Mouse (Mus musculus) hindbrain, postnatal 0 days (tissue): ENCODE data around the gene Cyp4f39. TPM values are rescaled to one million over a fixed set of nuclear protein-coding genes. Genes with fewer than 3 reads are reported as not detected.

Experiments
- ATAC-seq: fragments of 200-750 bp; cut with Nextera tagmentation; 2 replicates; pipeline ENCODE4 v1.8.0; 2017; ENCODE audit warnings: mild to moderate bottlenecking, moderate TSS enrichment, moderate library complexity
- DNase-seq: peaks from one replicate; pipeline ENCODE4 v3.0.0-alpha.2; 2015; ENCODE audit warnings: low spot score
- H3K27ac ChIP-seq: fragments of 300-500 bp; sonication (generic); 2 replicates; pipeline ENCODE4 v1.5.1; 2014; ENCODE audit warnings: mild to moderate bottlenecking
- H3K27me3 ChIP-seq: fragments of 300-500 bp; sonication (generic); 2 replicates; pipeline ENCODE4 v1.6.1; 2014; ENCODE audit warnings: low read length, mixed read lengths; ENCODE audit not compliant: insufficient read depth
- H3K36me3 ChIP-seq: fragments of 300-500 bp; sonication (generic); 2 replicates; pipeline ENCODE4 v1.6.1; 2014; ENCODE audit warnings: low read length, mixed read lengths; ENCODE audit not compliant: insufficient read depth
- H3K4me1 ChIP-seq: fragments of 300-500 bp; sonication (generic); 2 replicates; pipeline ENCODE4 v1.6.1; 2014; ENCODE audit warnings: antibody characterized with exemption, low read length, mixed read lengths; ENCODE audit not compliant: insufficient read depth
- H3K4me2 ChIP-seq: fragments of 300-500 bp; sonication (generic); 2 replicates; pipeline ENCODE4 v1.6.1; 2014; ENCODE audit warnings: low read depth, mild to moderate bottlenecking, low read length, moderate library complexity, mixed read lengths
- H3K4me3 ChIP-seq: fragments of 300-500 bp; sonication (generic); 2 replicates; pipeline ENCODE4 v1.5.1; 2014; ENCODE audit warnings: low read length
- H3K9ac ChIP-seq: fragments of 300-500 bp; sonication (generic); replicated peaks from 2 replicates; pipeline ENCODE4 v1.6.1; 2014; ENCODE audit warnings: mild to moderate bottlenecking, low read length, moderate library complexity, mixed read lengths
- H3K9me3 ChIP-seq: fragments of 300-500 bp; sonication (generic); 2 replicates; pipeline ENCODE4 v1.6.1; 2016; ENCODE audit warnings: low read length, mixed read lengths
- CTCF ChIP-seq: IDR thresholded peaks from 2 replicates; pipeline ENCODE4 v1.5.1; 2016; ENCODE audit warnings: antibody characterized with exemption, control low read depth, low read depth
- WGBS: fragments of 180-500 bp; shearing (Covaris S2); extraction: QIAGEN DNeasy Blood & Tissue Kit; methylation state at CpG from one replicate; pipeline ENCODE4 v1.1.7; 2014; 5-methylcytosine and 5-hydroxymethylcytosine counted together
- polyA plus RNA-seq: library from polyadenylated mRNA; unstranded; fragments of >200 nt; fragmentation: Nextera tagmentation; extraction: Ambion mirVana; gene quantifications from 2 replicates; pipeline ENCODE4 v1.2.1, GENCODE M21; 2015
- total RNA-seq: library from RNA; depleted of rRNA; stranded (reverse); fragments of >200 nt; gene quantifications from 2 replicates; pipeline ENCODE4 v1.2.3, GENCODE M21; 2014

The Cyp4f39 gene
- total and polyA plus RNA-seq, 2 experiments from 2014 or later, result 1.3 to 3.8 TPM

DNA sequence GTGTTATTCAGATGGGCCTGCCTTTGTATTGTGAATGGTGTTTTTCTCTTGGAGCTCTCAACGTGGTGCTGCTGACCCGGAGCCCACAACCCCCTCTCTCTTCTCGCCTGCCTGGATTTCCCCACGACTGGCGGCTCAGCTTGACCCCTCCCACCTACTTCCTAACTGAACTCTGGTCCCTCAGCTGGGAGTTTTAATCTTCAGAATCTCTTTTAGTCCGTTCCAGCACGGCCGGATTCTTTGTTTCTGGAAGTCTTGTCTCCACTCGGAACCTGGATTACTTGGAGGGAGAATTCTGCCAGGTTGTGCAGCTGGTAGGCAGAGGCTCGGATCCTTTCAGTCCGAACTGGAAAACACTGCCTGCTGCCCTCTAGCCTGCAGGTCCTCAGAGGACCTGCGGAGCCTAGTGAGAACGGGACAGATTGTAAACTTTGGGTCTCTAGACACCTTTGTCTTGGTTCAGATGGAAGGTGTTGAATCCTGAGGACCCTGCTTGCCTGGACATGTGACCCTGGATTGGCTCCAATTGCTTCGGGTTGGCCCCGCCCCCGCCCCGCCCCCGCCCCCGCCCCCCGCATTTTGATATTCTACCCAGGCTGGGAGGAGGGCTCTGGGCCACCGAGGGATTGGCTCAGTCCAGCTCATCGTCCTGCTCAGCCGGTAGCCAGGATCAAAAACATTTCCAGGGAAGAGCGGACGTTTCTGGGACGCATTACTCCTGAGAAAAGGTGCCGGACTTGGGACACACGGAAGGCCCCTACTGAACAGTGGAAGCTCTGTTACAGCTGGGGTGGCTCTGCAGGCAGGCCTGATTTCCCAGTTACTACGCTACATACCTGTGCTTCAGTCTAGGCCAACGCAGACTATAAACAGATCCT, 53.6 kb downstream of the Cyp4f39 start, which contains the start of gene Cyp4f17:
Gene Cyp4f17, plus strand, starts transcription at position 200 of the 878 bp plus-strand sequence.
- DNase-seq (peak; percentile 72), ATAC-seq (peak; percentile 90)
- no peak for TF ChIP-seq CTCF
- WGBS, result 1% methylated on average over 30 of the region's 30 CpGs
- Histone ChIP-seq H3K9ac (peak within 1 kb of the TSS; percentile 54), H3K4me1 (peaks cover 6% of the 10 kb centered on the region; the same call in 1 of the 2 replicates), H3K27me3 (no peaks in the 10 kb centered on the region), H3K36me3 (no peaks in the 10 kb centered on the region), H3K4me2 (peak within 1 kb of the TSS; percentile 86), H3K9me3 (no peaks in the 10 kb centered on the region), H3K27ac (peak within 1 kb of the TSS; percentile 81), H3K4me3 (peak within 1 kb of the TSS; percentile 38)

- peak overlapping the region; percentile 86 for H3K4me2 ChIP-seq
- ATAC-seq (peak; percentile 61; the same call in 1 of the 2 replicates), DNase-seq (peak; percentile 23)
- H3K9ac ChIP-seq, result peak overlapping the region; percentile 54
- 35% methylated on average over 9 of the region's 9 CpGs for WGBS
- no peaks in the 10 kb centered on the region for H3K9me3 ChIP-seq
- peak overlapping the region; percentile 81 for H3K27ac ChIP-seq
- H3K4me1 ChIP-seq, result peaks cover 6% of the 10 kb centered on the region; the same call in 1 of the 2 replicates
- no peaks in the 10 kb centered on the region for H3K27me3 ChIP-seq
- no peak for TF ChIP-seq CTCF
- H3K4me3 ChIP-seq, result peak overlapping the region; percentile 38
- no peaks in the 10 kb centered on the region for H3K36me3 ChIP-seq
Measured at GRCm38 (mm10) chr17:32506729-32507245, 54.3 kb downstream of the Cyp4f39 start.

DNA sequence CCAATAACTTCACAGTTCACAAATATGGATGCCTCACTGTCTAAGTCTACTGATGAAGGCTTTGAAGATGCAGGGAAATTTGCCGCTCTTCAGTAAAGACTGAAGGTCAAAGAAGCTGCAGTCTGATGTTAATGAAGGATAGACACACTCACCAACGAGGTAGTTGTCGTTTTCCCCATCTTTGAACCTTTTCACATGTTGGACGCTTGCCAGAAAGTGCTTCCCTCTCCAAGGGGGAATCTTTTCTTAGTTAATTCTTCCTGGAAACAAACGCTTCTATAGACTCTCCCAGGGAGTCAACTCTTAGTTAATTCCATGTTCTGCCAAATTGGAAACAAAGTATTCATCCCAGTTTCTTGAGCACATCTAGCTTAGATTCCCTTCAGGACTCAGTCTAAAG, 63.6 kb downstream of the Cyp4f39 start:
- TF ChIP-seq CTCF, result no peak
- no peak for ATAC-seq
- no peaks in the 10 kb centered on the region for H3K36me3 ChIP-seq
- no peak overlapping the region for H3K4me3 ChIP-seq
- no peak overlapping the region for H3K4me2 ChIP-seq
- no peaks in the 10 kb centered on the region for H3K27me3 ChIP-seq
- 56% methylated on average over 5 of the region's 5 CpGs for WGBS
- H3K9ac ChIP-seq, result no peak overlapping the region
- no peaks in the 10 kb centered on the region for H3K9me3 ChIP-seq
- no peak overlapping the region for H3K27ac ChIP-seq
- no peaks in the 10 kb centered on the region for H3K4me1 ChIP-seq
- DNase-seq, result no peak

- no peak for TF ChIP-seq CTCF
- 85% methylated on average over 5 of the region's 5 CpGs for WGBS
Measured at GRCm38 (mm10) chr17:32521981-32522380, 69.5 kb downstream of the Cyp4f39 start.

DNA sequence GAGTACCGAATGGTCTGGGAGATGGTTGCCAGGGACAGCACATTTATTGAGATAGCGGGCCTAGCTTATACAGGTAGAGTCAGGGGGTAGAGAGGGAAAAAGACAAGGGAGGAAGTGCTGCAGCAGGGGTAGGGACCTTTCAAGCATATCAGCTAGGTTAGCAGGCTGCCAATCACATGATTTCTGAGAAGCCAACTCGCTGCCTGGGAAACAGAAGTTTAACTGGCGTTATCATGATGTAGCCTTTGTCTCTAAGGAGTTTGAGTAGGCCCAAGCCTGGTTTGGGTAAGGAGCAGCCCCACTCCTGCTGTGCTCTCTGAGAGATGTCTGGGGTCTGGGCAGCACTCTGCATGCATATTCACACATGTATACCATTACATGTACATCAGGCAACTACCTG, 69.9 kb downstream of the Cyp4f39 start:
- 86% methylated on average over 4 of the region's 4 CpGs for WGBS
- H3K9me3 ChIP-seq, result no peaks in the 10 kb centered on the region
- ATAC-seq (no peak), DNase-seq (no peak)
- H3K36me3 ChIP-seq, result peaks cover 9% of the 10 kb centered on the region; the same call in 1 of the 2 replicates
- H3K27me3 ChIP-seq, result no peaks in the 10 kb centered on the region
- no peak overlapping the region for H3K4me3 ChIP-seq
- no peak overlapping the region for H3K9ac ChIP-seq
- H3K27ac ChIP-seq, result no peak overlapping the region
- no peaks in the 10 kb centered on the region for H3K4me1 ChIP-seq
- no peak for TF ChIP-seq CTCF
- H3K4me2 ChIP-seq, result no peak overlapping the region

More at GRCm38 (mm10) chr17:32521981-32522380, 69.5 kb downstream of the Cyp4f39 start:
- ATAC-seq (no peak), DNase-seq (no peak)
- Histone ChIP-seq H3K36me3 (peaks cover 9% of the 10 kb centered on the region; the same call in 1 of the 2 replicates), H3K4me3 (no peak overlapping the region), H3K9me3 (no peaks in the 10 kb centered on the region), H3K9ac (no peak overlapping the region), H3K27me3 (no peaks in the 10 kb centered on the region), H3K4me1 (no peaks in the 10 kb centered on the region), H3K4me2 (no peak overlapping the region), H3K27ac (no peak overlapping the region)

DNA sequence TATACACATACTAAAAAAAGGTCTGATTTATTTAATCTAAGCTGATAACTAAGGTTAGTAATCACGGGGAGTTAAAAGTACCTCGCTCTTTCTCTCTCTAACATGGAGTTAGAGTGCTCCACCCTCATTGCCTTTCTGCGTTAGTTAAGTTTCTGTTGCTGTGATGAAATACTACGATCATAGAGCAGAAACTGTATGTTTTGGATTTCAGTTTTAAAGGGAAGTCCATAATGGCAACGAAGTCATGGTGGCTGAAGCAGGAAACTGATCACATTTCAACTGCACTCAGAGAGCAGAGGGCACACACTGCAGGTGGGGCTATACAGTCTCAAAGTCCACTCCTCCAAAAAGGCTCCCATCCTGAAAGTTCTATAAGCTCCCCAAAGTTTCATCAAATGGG, 70.3 kb downstream of the Cyp4f39 start:
- peaks cover 9% of the 10 kb centered on the region; the same call in 1 of the 2 replicates for H3K36me3 ChIP-seq
- 84% methylated on average over 5 of the region's 5 CpGs for WGBS
- no peaks in the 10 kb centered on the region for H3K9me3 ChIP-seq
- TF ChIP-seq CTCF, result no peak
- H3K27me3 ChIP-seq, result no peaks in the 10 kb centered on the region
- no peak overlapping the region for H3K9ac ChIP-seq
- no peak overlapping the region for H3K27ac ChIP-seq
- no peak overlapping the region for H3K4me2 ChIP-seq
- H3K4me3 ChIP-seq, result no peak overlapping the region
- DNase-seq, result no peak
- H3K4me1 ChIP-seq, result no peaks in the 10 kb centered on the region
- no peak for ATAC-seq
